Mouse (Mus musculus) leukemia stem cell, adult 10-12 weeks (primary cell): ENCODE data around the gene Spout1. TPM values are rescaled to one million over a fixed set of nuclear protein-coding genes. Genes with fewer than 3 reads are reported as not detected.

Experiments
- polyA plus RNA-seq: library from polyadenylated mRNA; stranded (reverse); fragments of >175 nt; gene quantifications from 2 replicates; pipeline ENCODE4 v1.2.3, GENCODE M21; 2012; ENCODE audit warnings: low replicate concordance

The Spout1 gene
- 30.2 and 41.2 TPM in 2 replicates for polyA plus RNA-seq

GRCm38 (mm10) chr2:30177700-30178675, at the start of gene Spout1:
Gene Spout1, minus strand, starts transcription at chr2:30178459.

GRCm38 (mm10) chr2:30205629-30206357, 27.5 kb upstream of the Spout1 start, which contains the start of gene Kyat1:
Gene Kyat1, minus strand, starts transcription at chr2:30205847.

DNA sequence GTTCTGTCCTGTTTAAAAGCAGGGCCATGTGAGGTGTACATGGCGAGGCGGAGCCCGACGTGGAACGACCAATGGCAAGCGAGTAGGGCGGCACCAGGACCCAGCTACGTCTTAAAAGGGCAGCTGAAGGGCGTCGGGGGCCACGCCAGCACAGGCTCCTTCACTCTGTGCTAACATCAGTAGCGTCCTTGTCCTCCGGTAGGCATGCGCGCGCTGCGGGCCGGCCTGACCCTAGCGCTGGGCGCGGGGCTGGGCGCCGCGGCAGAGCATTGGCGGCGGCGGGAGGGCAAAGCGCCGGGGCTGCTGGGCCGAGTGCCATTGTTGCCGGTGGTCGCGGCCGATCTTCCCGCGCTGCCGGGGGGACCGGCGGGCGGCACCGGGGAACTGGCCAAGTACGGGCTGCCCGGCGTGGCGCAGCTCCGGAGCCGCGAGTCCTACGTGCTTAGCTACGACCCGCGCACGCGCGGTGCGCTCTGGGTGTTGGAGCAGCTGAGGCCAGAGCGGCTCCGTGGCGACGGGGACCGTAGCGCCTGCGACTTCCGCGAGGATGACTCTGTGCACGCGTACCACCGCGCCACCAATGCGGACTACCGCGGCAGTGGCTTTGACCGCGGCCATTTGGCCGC, 6.8 kb downstream of the Spout1 start, which contains the start of gene Endog:
Gene Endog, plus strand, starts transcription at position 123 of the 626 bp plus-strand sequence.

GRCm38 (mm10) chr2:30133613-30134377, 44.5 kb downstream of the Spout1 start, which contains the start of gene Tbc1d13:
Gene Tbc1d13, plus strand, starts transcription at chr2:30133746.

GRCm38 (mm10) chr2:30124472-30125274, 53.6 kb downstream of the Spout1 start, which contains the start of gene Zer1:
Gene Zer1, minus strand, starts transcription at chr2:30124585.

Other genes with a start within 250 kb of the Spout1 start
- gene Gle1, start 243.0 kb downstream of the Spout1 start, polyA plus RNA-seq, result 34.6 and 62.6 TPM in 2 replicates
- gene Sptan1, start 212.9 kb downstream of the Spout1 start, polyA plus RNA-seq, result 7.5 and 9.6 TPM in 2 replicates
- gene Wdr34, start 129.6 kb downstream of the Spout1 start, polyA plus RNA-seq, result 15.7 and 34.5 TPM in 2 replicates
- gene Set, start 121.1 kb downstream of the Spout1 start, polyA plus RNA-seq, result 296 and 346 TPM in 2 replicates
- gene Pkn3, start 100.8 kb downstream of the Spout1 start, polyA plus RNA-seq, result 6.7 and 9.1 TPM in 2 replicates
- gene Zdhhc12, start 84.8 kb downstream of the Spout1 start, polyA plus RNA-seq, result 14.6 and 43.7 TPM in 2 replicates
- gene Zer1, start 53.9 kb downstream of the Spout1 start, polyA plus RNA-seq, result 7.1 and 21.2 TPM in 2 replicates
- 17.0 and 31.5 TPM in 2 replicates for gene Tbc1d13, start 44.7 kb downstream of the Spout1 start, polyA plus RNA-seq
- 23.2 and 24.5 TPM in 2 replicates for gene Endog, start 7.0 kb downstream of the Spout1 start, polyA plus RNA-seq
- gene Kyat1, start 27.4 kb upstream of the Spout1 start, polyA plus RNA-seq, result 2.2 and 14.6 TPM in 2 replicates
- 6.1 and 9.8 TPM in 2 replicates for gene Lrrc8a, start 59.3 kb upstream of the Spout1 start, polyA plus RNA-seq
- gene Gm28035, start 62.1 kb upstream of the Spout1 start, polyA plus RNA-seq, result 1.7 and 3.0 TPM in 2 replicates
- 3.2 and 7.0 TPM in 2 replicates for gene Phyhd1, start 87.7 kb upstream of the Spout1 start, polyA plus RNA-seq
- gene Gm28038, start 102.6 kb upstream of the Spout1 start, polyA plus RNA-seq, result not detected in 2 replicates
- 3.2 and 10.1 TPM in 2 replicates for gene Dolk, start 107.9 kb upstream of the Spout1 start, polyA plus RNA-seq
- 95.1 and 191 TPM in 2 replicates for gene Nup188, start 107.9 kb upstream of the Spout1 start, polyA plus RNA-seq
- 47.2 and 50.4 TPM in 2 replicates for gene Sh3glb2, start 180.9 kb upstream of the Spout1 start, polyA plus RNA-seq
- gene Miga2, start 185.8 kb upstream of the Spout1 start, polyA plus RNA-seq, result 17.5 and 19.1 TPM in 2 replicates
- gene Dolpp1, start 213.8 kb upstream of the Spout1 start, polyA plus RNA-seq, result 30.4 and 38.1 TPM in 2 replicates
- gene Crat, start 237.4 kb upstream of the Spout1 start, polyA plus RNA-seq, result 92.1 and 105 TPM in 2 replicates
- 631 and 1,491 TPM in 2 replicates for gene Ptpa, start 237.6 kb upstream of the Spout1 start, polyA plus RNA-seq